Mouse (Mus musculus) CD8-positive naive resting alpha-beta T cell, adult 2 months (primary cell): Measurements from ENCODE around the gene Gm4559.
"Not testable (repeated sequence)": the region's sequence is repeated elsewhere in the genome, so short reads cannot be mapped to it uniquely, and the experiment has no call there.

Source experiments
- DNase-seq, 2 experiments: peaks; one replicate each; pipeline ENCODE4 v3.0.0; 2022; ENCODE audit warnings: low read depth in 2 of 2, low spot score in 2 of 2

Gene Gm4559

DNA sequence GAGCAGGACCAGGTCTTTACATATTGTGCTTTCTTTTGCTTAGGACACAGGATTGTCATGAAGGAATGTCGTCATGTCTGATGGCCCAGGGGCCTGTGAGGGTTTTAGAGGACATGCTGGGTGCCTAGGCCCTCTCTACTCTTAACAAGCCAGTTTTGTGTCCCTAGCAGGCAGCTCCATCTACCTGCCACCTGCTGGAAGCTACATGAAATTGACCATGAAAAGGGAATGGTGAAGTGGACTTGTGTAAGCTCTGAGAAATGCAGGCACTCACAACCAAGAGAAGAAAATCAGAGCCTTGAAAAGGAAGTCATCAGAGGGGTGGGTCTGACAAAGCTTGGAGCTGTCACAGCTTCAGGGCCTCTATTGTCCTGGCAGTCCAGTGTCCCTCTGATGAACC is 5.1 kb upstream of the Gm4559 start:
- DNase-seq = not testable (repeated sequence)

DNA sequence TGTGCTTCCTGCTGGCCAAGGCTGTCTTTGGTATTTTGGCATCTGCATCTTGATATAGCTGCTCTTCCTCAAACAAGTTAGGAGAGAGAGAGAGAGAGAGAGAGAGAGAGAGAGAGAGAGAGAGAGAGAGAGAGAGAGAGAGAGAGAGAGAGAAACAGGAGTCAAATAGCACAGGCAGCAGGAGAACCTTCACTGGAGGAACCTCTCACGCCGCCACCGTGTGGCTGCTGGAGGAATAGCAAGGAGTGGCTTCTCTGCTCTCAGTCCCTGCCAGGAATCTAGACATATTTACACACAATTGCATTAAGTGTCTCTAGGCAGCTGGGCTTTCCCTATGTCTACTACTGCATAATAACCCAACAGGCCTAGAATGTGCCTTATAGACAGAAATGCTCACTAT is 4.0 kb upstream of the Gm4559 start:
- peak; percentile 21 to 45 for DNase-seq

DNA sequence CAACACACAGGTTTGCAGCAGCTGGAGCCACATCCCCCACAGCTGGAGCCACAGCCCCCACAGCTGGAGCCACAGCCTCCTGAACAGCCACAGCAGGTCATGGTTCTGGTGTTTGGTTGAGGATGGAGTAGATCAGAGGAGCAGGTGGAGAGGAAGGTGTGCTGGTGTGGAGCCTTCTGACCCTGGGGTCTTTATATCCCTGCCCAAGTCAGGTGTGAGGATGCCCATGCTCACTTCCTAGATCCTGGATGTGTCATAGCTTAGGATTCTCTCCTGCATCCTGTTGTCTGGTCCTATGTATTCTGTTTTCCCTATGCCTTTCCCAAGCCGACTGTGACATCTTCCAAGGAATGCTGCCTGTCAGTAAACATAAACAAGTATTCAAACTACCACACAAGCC is 15.9 kb downstream of the Gm4559 start, which contains the start of gene Gm2431:
TSS of gene Gm2431 (minus strand) at position 101 of the 400 bp plus-strand sequence.
- DNase-seq = not testable (repeated sequence)

DNA sequence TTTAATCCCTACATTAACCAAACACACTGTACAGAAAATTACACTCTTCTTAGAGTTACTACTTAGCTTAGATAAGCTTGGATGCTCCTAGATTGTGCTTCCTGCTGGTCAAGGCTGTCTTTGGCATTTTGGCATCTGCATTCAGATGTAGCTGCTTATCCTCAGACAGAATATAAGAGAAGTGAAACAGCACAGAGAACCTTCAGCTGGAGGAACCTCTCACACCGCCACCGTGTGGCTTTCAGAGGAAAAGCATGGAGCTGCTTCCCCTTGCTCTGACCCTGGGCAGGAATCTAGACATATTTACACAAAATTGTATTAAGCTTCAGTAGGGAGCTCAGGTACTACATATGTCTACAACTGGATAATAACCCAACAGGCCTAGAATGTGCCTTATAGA is 18.6 kb downstream of the Gm4559 start:
- no peak for DNase-seq

DNA sequence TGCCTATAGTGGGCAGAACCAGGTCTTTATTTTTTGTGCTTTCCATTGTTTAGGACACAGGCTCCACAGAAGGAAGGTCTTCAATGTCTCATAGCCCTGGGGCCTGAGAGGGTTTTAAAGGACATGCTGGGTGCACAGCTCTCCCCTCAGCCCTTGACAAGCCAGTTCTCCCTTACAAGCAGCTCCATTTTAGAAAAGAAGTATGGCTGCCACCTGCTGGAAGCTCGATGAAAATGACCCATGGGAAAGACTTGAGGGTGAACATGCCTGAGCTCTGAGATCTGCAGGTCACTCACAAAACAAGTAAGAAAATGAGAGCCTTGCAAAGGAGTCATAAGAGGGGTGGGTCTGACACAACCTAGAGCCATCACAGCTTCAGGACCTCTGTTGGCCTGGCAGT is 24.3 kb downstream of the Gm4559 start:
- no peak for DNase-seq

DNA sequence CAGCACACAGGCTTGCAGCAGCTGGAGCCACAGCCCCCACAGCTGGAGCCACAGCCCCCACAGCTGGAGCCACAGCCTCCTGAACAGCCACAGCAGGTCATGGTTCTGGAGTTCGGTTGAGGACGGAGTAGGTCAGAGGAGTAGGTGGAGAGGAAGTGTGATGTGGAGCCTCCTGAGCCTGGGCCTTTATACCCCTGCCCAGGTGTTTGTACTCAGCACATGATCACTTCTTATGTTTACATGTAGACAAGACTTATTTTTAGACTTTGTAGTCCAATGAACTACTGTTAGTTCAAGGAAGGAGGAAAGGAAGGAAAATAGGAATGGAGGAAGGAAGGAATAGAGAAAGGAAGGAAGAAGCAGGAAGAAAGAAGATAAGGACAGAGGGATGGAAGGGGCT is 33.2 kb downstream of the Gm4559 start, which contains the start of gene Gm40460:
TSS of gene Gm40460 (minus strand) at position 101 of the 400 bp plus-strand sequence.
- DNase-seq = no peak

DNA sequence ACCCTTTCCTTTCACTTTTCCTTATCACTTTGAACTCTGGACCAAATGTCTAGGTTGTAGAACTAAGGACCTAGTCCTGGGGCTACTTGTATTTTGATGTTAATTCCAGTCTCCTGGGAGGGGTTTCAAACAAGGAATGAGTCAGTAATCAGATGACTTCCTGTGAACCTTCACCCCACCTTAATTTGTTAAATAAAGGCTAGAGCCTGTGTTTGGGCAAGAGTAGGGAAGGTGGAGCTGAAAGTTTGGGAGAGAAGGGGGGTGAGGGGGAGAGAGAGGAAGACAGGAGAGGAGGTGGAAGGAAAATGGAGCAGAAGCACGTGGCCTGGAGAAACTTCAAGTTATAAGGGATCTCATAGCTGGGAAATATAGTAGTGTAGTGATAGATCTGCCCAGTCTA is 42.6 kb downstream of the Gm4559 start:
- DNase-seq = no peak

DNA sequence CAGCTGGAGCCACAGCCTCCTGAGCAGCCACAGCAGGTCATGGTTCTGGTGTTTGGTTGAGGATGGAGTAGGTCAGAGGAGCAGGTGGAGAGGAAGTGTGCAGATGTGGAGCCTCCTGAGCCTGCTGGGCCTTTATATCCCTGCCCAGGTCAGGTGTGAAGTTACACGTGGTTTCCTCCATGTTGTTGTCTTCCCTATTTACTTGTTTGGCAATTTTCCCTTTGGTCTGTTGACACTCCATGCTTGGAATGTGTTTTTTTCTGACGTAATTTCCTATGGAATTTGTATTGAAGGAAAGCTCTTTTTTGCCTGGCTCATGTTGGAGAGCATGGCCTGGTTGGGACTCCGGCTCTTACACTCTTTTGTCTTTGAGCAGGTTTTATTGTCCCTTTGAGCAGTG is 44.3 kb downstream of the Gm4559 start, which contains the start of gene Krtap5-5:
TSS of gene Krtap5-5 (minus strand) at position 101 of the 400 bp plus-strand sequence.
- DNase-seq = not testable (repeated sequence)

DNA sequence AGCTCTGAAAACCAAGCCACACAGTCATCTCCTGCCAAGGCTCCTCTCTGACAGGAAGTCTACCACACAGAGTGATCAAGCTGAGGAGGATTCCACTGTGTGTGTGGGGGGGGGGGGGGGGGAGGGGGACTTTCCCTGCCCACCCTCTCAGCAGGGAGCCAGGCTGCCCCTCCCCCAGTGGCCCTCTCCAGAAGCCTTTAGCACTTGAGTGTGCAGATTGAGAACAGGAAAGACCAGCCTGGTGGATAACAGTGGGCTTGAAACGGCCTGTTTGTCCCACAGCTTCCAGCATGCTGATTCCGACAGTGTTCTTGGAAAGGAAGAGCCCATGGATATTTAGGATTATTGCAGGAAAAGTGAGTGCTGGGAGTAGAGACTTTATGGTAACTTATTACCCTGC is 49.6 kb downstream of the Gm4559 start:
- no peak for DNase-seq
